Mouse (Mus musculus) G1E (cell line): ENCODE results near the gene Sem1. TPM values are rescaled to one million over a fixed set of nuclear protein-coding genes. Genes with fewer than 3 reads are reported as not detected.
"Not testable (repeated sequence)": the region's sequence is repeated elsewhere in the genome, so short reads cannot be mapped to it uniquely, and the experiment has no call there.

Experiments used
- ATAC-seq: 2 replicates; pipeline ENCODE4 v1.8.0; 2016; ENCODE audit warnings: mild to moderate bottlenecking; ENCODE audit not compliant: insufficient number of reproducible peaks, poor library complexity, low FRiP score, severe bottlenecking; ENCODE audit errors: extremely low read depth
- DNase-seq: peaks from one replicate; pipeline ENCODE4 v3.0.0; 2012; ENCODE audit warnings: low spot score
- H3K27me3 ChIP-seq: 2 replicates; pipeline ENCODE4 v1.6.1; 2012; ENCODE audit warnings: mild to moderate bottlenecking, low read length, inconsistent platforms; ENCODE audit not compliant: insufficient read depth
- H3K36me3 ChIP-seq: replicated peaks from 2 replicates; pipeline ENCODE3; 2012; ENCODE audit warnings: mild to moderate bottlenecking, inconsistent platforms
- H3K4me1 ChIP-seq: 2 replicates; pipeline ENCODE4 v1.6.1; 2012; ENCODE audit warnings: low read depth, low read length, inconsistent platforms, mixed read lengths; ENCODE audit not compliant: insufficient read depth
- H3K4me3 ChIP-seq: 2 replicates; pipeline ENCODE4 v1.5.1; 2012; ENCODE audit warnings: low read depth, mild to moderate bottlenecking, inconsistent platforms, low read length, moderate library complexity, mixed read lengths
- H3K9me3 ChIP-seq: replicated peaks from 2 replicates; pipeline ENCODE4 v1.6.1; 2012; ENCODE audit warnings: inconsistent platforms
- CTCF ChIP-seq: IDR thresholded peaks from 2 replicates; pipeline ENCODE4 v1.5.1; 2012; ENCODE audit warnings: low read depth, low read length, inconsistent platforms, mixed read lengths
- GATA1 ChIP-seq: IDR thresholded peaks from 2 replicates; pipeline ENCODE4 v1.6.1; 2012; ENCODE audit warnings: borderline replicate concordance, low read length, inconsistent platforms, mixed read lengths
- GATA2 ChIP-seq: IDR thresholded peaks from 2 replicates; pipeline ENCODE4 v1.6.1; 2012; ENCODE audit warnings: low read depth, low read length, inconsistent platforms, borderline replicate concordance
- POLR2AphosphoS5 ChIP-seq: IDR thresholded peaks from 2 replicates; pipeline ENCODE4 v1.6.1; 2012; ENCODE audit warnings: low read depth, low read length, inconsistent platforms; ENCODE audit not compliant: insufficient replicate concordance
- TAL1 ChIP-seq: conservative IDR thresholded peaks from 2 replicates; pipeline ENCODE4 v1.6.1; 2012; ENCODE audit warnings: low read depth, low read length, inconsistent platforms, mixed read lengths
- polyA plus RNA-seq: library from polyadenylated mRNA; stranded (reverse); fragments of >175 nt; gene quantifications from 2 replicates; pipeline ENCODE4 v1.2.3, GENCODE M21; 2012
- total RNA-seq, 2 experiments: library from RNA; stranded (forward) in 1 of 2; stranded (reverse) in 1 of 2; fragments of 200-1000 nt in 1 of 2; fragments of >200 nt in 1 of 2; fragmentation: Nextera tagmentation in 1 of 2; gene quantifications; 2 replicates each; pipeline ENCODE4 v1.2.3; 2014 to 2017

Gene Sem1
- total and polyA plus RNA-seq, 3 experiments = 44.3 to 164 (median 73.9) TPM

DNA sequence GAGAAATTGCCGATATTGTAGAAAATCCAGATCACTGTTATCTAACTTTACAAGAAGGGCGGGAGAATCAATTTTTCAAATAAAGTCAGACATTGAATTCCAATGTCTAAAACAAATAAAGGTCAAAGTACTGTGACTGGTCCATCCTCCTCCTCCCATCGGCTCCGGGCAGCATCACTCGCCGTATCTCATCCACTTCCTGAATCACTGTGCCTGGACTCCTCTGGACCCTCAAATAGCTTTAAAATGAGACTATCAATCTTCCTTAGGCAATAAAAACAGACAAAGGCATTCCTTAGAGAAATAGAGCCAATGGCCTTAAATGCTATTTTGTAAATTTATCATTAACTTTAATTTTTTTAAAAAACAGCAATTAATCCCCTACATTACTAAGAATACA lies 26.5 kb downstream of the Sem1 start:
- Histone ChIP-seq H3K9me3 (no peaks in the 10 kb centered on the region), H3K4me3 (no peak overlapping the region), H3K36me3 (peaks cover 21% of the 10 kb centered on the region), H3K27me3 (no peaks in the 10 kb centered on the region), H3K4me1 (no peaks in the 10 kb centered on the region)
- DNase-seq (no peak), ATAC-seq (no peak)
- TF ChIP-seq POLR2AphosphoS5 = no peak
- no peak for TF ChIP-seq CTCF
- no peak for TF ChIP-seq GATA1
- TF ChIP-seq GATA2 = no peak
- no peak for TF ChIP-seq TAL1

GRCm38 (mm10) chr6:6547997-6548396 lies 30.5 kb downstream of the Sem1 start:
- TF ChIP-seq TAL1 (no peak), GATA1 (no peak), GATA2 (no peak), POLR2AphosphoS5 (no peak), CTCF (no peak)
- Histone ChIP-seq H3K9me3 (no peaks in the 10 kb centered on the region), H3K4me1 (no peaks in the 10 kb centered on the region), H3K36me3 (no peaks in the 10 kb centered on the region), H3K27me3 (peaks cover 10% of the 10 kb centered on the region), H3K4me3 (no peak overlapping the region)
- no peak for ATAC-seq
- no peak for DNase-seq

DNA sequence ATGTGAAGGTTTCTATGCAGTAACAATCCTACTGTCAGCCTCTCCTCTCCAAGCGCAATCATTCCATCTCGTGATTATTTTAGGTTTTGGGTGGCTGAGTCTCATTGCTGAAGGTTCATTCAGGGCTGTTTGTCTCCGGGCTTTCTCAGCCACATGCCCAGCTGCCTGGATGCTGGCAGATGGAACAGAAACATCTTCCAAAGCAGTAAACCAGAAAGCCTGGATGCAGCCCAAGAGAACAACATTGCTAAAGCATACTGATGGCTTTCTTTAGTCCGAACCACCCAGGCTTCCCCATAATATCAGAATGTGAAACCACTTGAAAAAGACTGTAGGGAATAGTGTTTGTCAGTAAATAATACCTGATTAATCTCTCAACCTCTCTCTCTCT lies 34.2 kb downstream of the Sem1 start:
- Histone ChIP-seq H3K27me3 (peaks cover 10% of the 10 kb centered on the region), H3K4me3 (no peak overlapping the region), H3K9me3 (no peaks in the 10 kb centered on the region), H3K36me3 (no peaks in the 10 kb centered on the region), H3K4me1 (peaks cover 8% of the 10 kb centered on the region; the same call in 1 of the 2 replicates)
- DNase-seq (no peak), ATAC-seq (no peak)
- TF ChIP-seq GATA1 (no peak), TAL1 (no peak), POLR2AphosphoS5 (no peak), CTCF (no peak), GATA2 (no peak)

DNA sequence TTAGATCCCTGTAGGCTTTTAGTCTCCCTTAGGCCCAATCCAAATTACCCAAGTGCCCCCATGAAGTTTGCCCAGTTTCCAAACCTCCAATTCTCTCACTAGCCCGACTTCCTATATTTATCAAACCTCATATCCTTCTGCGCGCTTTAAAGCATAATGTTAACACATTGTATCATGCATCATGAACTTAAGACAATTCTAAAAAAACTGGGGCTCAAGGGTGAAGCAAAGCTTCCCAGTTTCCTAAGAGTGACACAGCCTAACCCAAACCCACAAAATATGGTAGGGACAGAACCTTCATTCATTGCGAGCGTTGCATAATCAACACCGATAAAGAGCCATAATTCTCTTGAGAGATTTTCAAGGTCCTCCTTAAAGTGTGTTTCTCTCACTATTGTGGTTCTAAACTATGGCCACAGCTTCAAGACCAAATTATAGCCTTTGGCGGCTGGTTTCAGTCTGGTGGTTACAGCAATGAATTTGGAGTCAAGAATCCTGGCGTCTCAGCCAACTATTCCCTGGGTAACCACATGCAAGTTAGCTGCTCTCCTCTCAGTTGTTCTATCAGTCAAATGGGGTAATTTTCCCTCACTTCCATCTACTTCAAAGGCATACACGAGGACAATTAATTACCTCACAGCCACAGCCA lies 34.7 kb downstream of the Sem1 start:
- TF ChIP-seq CTCF = no peak
- TF ChIP-seq GATA1 = no peak
- peaks cover 10% of the 10 kb centered on the region for H3K27me3 ChIP-seq
- ATAC-seq = no peak

DNA sequence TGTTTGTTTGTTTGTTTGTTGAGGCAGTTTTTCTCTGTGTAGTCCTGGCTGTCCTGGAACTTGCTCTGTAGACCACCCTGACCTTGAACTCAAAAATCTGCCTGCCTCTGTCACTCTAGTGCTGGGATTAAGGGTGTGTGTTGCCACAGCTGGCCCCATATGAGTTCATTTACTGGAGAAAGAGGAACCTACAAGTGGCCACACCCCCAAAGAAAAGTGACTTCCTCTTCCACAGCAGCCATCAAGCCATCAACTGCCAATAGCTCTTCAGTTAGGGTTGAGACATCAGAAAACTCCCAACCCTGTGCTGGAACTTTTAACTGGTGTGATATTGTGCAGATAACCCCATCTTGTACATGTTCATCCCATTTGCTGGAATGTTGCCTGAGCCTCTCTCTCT lies 36.3 kb downstream of the Sem1 start:
- ATAC-seq = peak; percentile 70; the same call in 1 of the 2 replicates
- peak; percentile 33 for DNase-seq
- Histone ChIP-seq H3K27me3 (peaks cover 10% of the 10 kb centered on the region), H3K4me3 (no peak overlapping the region), H3K36me3 (no peaks in the 10 kb centered on the region), H3K4me1 (peaks cover 8% of the 10 kb centered on the region; the same call in 1 of the 2 replicates), H3K9me3 (no peaks in the 10 kb centered on the region)
- TF ChIP-seq POLR2AphosphoS5 (no peak), GATA1 (no peak), CTCF (no peak), GATA2 (no peak), TAL1 (no peak)

More for the DNA sequence above, 34.7 kb downstream of the Sem1 start:
- DNase-seq = no peak
- Histone ChIP-seq H3K4me3 (no peak overlapping the region), H3K36me3 (no peaks in the 10 kb centered on the region), H3K4me1 (peaks cover 8% of the 10 kb centered on the region; the same call in 1 of the 2 replicates), H3K9me3 (no peaks in the 10 kb centered on the region)

- Histone ChIP-seq H3K36me3 (no peaks in the 10 kb centered on the region), H3K27me3 (peaks cover 3% of the 10 kb centered on the region), H3K4me3 (no peak overlapping the region), H3K4me1 (peaks cover 2% of the 10 kb centered on the region; the same call in 1 of the 2 replicates), H3K9me3 (no peaks in the 10 kb centered on the region)
- ATAC-seq (no peak), DNase-seq (no peak)
- TF ChIP-seq GATA2 = no peak
- TF ChIP-seq CTCF = no peak
- TF ChIP-seq POLR2AphosphoS5 = no peak
- no peak for TF ChIP-seq TAL1
- no peak for TF ChIP-seq GATA1
These were observed 41.5 kb downstream of the Sem1 start for GRCm38 (mm10) chr6:6536781-6537466.

- H3K4me1 ChIP-seq, H3K4me3 ChIP-seq, DNase-seq, H3K9me3 ChIP-seq, ATAC-seq, H3K36me3 ChIP-seq, H3K27me3 ChIP-seq: not testable (repeated sequence)
These were observed 42.1 kb downstream of the Sem1 start for GRCm38 (mm10) chr6:6536359-6536758.
